Mouse (Mus musculus) liver, embryonic 14.5 days (tissue): ENCODE data around the gene Fads1. TPM values are rescaled to one million over a fixed set of nuclear protein-coding genes. Genes with fewer than 3 reads are reported as not detected.

Source experiments
- ATAC-seq: fragments of 200-750 bp; cut with Nextera tagmentation; 2 replicates; pipeline ENCODE4 v1.8.0; 2017; ENCODE audit warnings: moderate number of reproducible peaks, mild to moderate bottlenecking, moderate library complexity; ENCODE audit not compliant: insufficient read depth
- DNase-seq, 3 experiments: peaks; one replicate each; pipeline ENCODE4 v3.0.0-alpha.2; 2012 to 2013; ENCODE audit warnings: low read depth in 3 of 3, low spot score in 3 of 3
- H3K27ac ChIP-seq: fragments of 300-500 bp; sonication (generic); 2 replicates; pipeline ENCODE4 v1.5.1; 2014; ENCODE audit warnings: moderate library complexity, mild to moderate bottlenecking, control low read depth, inconsistent platforms
- H3K27me3 ChIP-seq: fragments of 300-500 bp; sonication (generic); 2 replicates; pipeline ENCODE4 v1.6.1; 2014; ENCODE audit warnings: mild to moderate bottlenecking, low read length, moderate library complexity; ENCODE audit not compliant: control insufficient read depth, insufficient read depth
- H3K36me3 ChIP-seq: fragments of 300-500 bp; sonication (generic); replicated peaks from 2 replicates; pipeline ENCODE4 v1.6.1; 2014; ENCODE audit warnings: low read depth; ENCODE audit not compliant: control insufficient read depth, insufficient read depth
- H3K4me1 ChIP-seq, 2 experiments: fragments of 200-500 bp in 1 of 2; fragments of 300-500 bp in 1 of 2; sonication (generic) in 1 of 2; replicated peaks; 2 replicates each; pipeline ENCODE4 v1.6.1; 2012 to 2014; ENCODE audit warnings: antibody characterized with exemption in 1 of 2, inconsistent platforms in 1 of 2, low read length in 1 of 2; ENCODE audit not compliant: control insufficient read depth in 2 of 2, insufficient read depth in 2 of 2
- H3K4me2 ChIP-seq: fragments of 300-500 bp; sonication (generic); 2 replicates; pipeline ENCODE4 v1.6.1; 2014; ENCODE audit warnings: low read depth, mild to moderate bottlenecking, control low read depth, moderate library complexity
- H3K4me3 ChIP-seq, 2 experiments: fragments of 200-500 bp in 1 of 2; fragments of 300-500 bp in 1 of 2; sonication (generic) in 1 of 2; 2 replicates each; pipeline ENCODE4 v1.5.1; 2012 to 2014; ENCODE audit warnings: low read depth in 2 of 2, low read length in 2 of 2, mild to moderate bottlenecking in 2 of 2, control low read depth in 1 of 2, inconsistent platforms in 1 of 2, moderate library complexity in 1 of 2; ENCODE audit not compliant: insufficient read depth in 1 of 2
- H3K9ac ChIP-seq: fragments of 300-500 bp; sonication (generic); replicated peaks from 2 replicates; pipeline ENCODE4 v1.6.1; 2014; ENCODE audit warnings: mild to moderate bottlenecking, control low read depth, moderate library complexity
- H3K9me3 ChIP-seq: fragments of 300-500 bp; sonication (generic); 2 replicates; pipeline ENCODE4 v1.6.1; 2016; ENCODE audit warnings: low read length, mixed read lengths; ENCODE audit not compliant: control insufficient read depth
- CTCF ChIP-seq: IDR thresholded peaks from 2 replicates; pipeline ENCODE4 v1.5.1; 2016; ENCODE audit warnings: antibody characterized with exemption, low read depth, control low read depth
- EP300 ChIP-seq: IDR thresholded peaks from 2 replicates; pipeline ENCODE4 v1.6.1; 2016; ENCODE audit warnings: antibody characterized with exemption, low read depth
- WGBS: fragments of 180-500 bp; shearing (Covaris S2); extraction: QIAGEN DNeasy Blood & Tissue Kit; methylation state at CpG from one replicate; pipeline ENCODE4 v1.1.7; 2014; ENCODE audit not compliant: insufficient replicate concordance; 5-methylcytosine and 5-hydroxymethylcytosine counted together
- microRNA-seq: library from miRNA; unstranded; fragments of <30 nt; microRNA quantifications from one replicate; pipeline ENCODE4, GENCODE M21; 2016
- polyA plus RNA-seq, 2 experiments: library from polyadenylated mRNA; depleted of rRNA in 1 of 2; stranded (reverse) in 1 of 2; unstranded in 1 of 2; fragments of >200 nt; fragmentation: Nextera tagmentation in 1 of 2; extraction: Ambion mirVana in 1 of 2; gene quantifications; 2 replicates each; pipeline versions ENCODE4 v1.2.1 to v1.2.3; 2012 to 2014

Fads1 gene
- polyA plus RNA-seq, 2 experiments, result 32.1 to 45.2 TPM

DNA sequence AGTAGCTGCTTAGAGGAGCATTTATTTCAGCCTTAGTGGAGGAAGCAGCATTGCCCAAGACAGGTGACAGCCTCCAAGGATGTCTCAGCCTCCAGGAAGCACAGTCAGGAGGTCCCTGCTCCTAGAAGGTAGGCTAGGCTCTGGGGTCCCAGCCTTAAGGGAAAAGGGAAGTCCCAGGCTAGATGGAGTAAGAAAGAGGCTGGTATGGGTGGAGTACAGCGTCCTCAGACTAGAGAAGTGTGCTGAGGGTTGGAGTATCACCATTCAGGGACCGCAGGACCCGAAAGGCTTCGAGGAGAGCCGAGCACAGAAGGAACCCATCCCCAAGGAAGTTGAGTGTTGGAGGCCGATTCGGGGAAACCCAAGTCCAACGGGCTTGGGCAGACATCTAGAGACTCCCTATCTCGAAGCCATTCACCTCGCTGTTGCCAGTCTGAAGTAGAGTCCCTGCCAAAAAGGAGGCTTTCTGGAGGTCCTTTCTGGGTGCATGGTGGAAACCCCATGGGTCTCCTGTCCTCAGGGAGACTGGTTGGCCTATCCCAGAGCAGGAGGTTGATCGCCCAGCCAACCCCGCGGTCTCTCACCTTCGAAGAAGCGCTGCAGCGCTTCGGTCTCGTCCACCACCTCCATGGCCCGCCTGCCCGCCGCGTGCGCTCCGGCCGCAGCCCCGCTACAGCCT is 57.4 kb downstream of the Fads1 start:
- no peak for DNase-seq
- no peak overlapping the region for H3K27ac ChIP-seq

DNA sequence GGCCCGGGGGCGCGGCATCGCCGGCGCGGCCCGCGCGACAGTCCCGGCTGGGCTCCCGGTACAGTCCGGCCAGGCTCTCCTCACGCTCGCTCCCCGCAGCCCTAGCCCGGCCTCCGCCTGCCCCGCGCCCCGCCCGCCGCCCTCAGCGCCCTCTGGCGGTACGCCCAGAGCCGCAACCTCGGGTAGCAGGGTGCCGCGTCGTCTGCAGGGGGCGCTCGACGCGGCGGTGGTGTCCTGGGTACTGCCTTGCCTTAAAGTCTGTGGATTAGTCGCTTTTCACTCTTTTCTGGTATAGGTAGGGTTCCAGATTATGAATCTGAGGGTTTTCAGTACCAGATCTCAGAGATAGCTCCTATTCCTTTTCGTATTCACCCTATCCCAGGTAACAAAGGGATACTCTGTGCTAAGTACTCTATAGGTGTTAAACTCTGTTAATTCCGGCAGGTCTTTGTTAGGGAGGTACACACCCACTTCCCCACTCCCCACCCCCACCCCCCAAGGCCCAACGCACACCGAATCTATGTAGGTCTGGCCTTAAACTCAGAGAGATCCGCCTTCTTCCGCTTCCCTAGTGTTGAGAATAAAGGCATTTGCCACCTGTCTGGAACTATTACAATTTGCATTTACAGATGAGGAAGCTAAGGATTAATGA is 58.1 kb downstream of the Fads1 start, which contains the start of gene Myrf:
Myrf (minus strand) TSS at position 95 of the 652 bp plus-strand sequence.
- peak within 1 kb of the TSS; percentile 54 to 57 for H3K4me3 ChIP-seq
- peaks cover 3 to 21% of the 10 kb centered on the region in 2 experiments; a peak in 2 of 4 replicates for H3K4me1 ChIP-seq
- TF ChIP-seq EP300 (no peak), CTCF (peak; percentile 89)
- peaks cover 7% of the 10 kb centered on the region for H3K27me3 ChIP-seq
- WGBS, result 8% methylated on average over 43 of the region's 43 CpGs
- DNase-seq, result peak in 2 of 3 experiments; percentile 36 to 52
- no peaks in the 10 kb centered on the region for H3K9me3 ChIP-seq
- peak; percentile 64 for ATAC-seq
- peak within 1 kb of the TSS; percentile 43 for H3K9ac ChIP-seq
- peak within 1 kb of the TSS; percentile 71 for H3K4me2 ChIP-seq
- no peak within 1 kb of the TSS for H3K27ac ChIP-seq
- no peaks in the 10 kb centered on the region for H3K36me3 ChIP-seq

More for the DNA sequence above, 57.4 kb downstream of the Fads1 start:
- peak overlapping the region; percentile 71 for H3K4me2 ChIP-seq
- ATAC-seq, result peak; percentile 14; the same call in 1 of the 2 replicates
- H3K4me3 ChIP-seq, result peak overlapping the region; percentile 54 to 57
- H3K9me3 ChIP-seq, result no peaks in the 10 kb centered on the region
- WGBS, result 3% methylated on average over 26 of the region's 26 CpGs
- peak overlapping the region; percentile 43 for H3K9ac ChIP-seq
- TF ChIP-seq EP300 (no peak), CTCF (no peak)
- H3K27me3 ChIP-seq, result peaks cover 7% of the 10 kb centered on the region
- peaks cover 3 to 26% of the 10 kb centered on the region in 2 experiments; a peak in 2 of 4 replicates for H3K4me1 ChIP-seq
- no peaks in the 10 kb centered on the region for H3K36me3 ChIP-seq

DNA sequence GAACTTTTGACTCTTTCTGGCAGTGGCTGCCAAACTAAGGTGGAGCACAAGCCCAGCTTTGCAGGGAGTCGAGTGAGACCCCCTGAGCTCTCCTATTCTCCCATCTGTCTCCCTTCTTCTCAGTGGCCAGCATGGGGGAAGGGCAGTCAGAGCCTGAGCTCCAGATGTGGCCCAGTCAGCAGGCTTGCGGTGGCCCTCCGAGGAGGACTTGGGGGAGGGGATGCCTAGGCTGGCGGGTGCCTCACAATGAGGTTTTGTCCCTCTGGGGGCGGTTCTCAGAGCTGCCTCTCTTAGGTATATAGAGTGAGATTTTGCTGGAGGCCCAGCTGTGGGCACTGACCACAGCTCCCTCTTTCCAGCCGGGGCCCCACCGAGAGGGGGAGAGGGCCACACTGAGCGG is 60.2 kb downstream of the Fads1 start:
- H3K4me3 ChIP-seq, result no peak overlapping the region
- H3K9me3 ChIP-seq, result no peaks in the 10 kb centered on the region
- H3K4me1 ChIP-seq, result peaks cover 3 to 16% of the 10 kb centered on the region in 2 experiments; a peak in 2 of 4 replicates
- no peak overlapping the region for H3K4me2 ChIP-seq
- H3K36me3 ChIP-seq, result no peaks in the 10 kb centered on the region
- no peak overlapping the region for H3K27ac ChIP-seq
- H3K9ac ChIP-seq, result no peak overlapping the region
- TF ChIP-seq EP300 (no peak), CTCF (no peak)
- ATAC-seq (no peak), DNase-seq (no peak)
- 17% methylated on average over 8 of the region's 8 CpGs for WGBS
- peaks cover 7% of the 10 kb centered on the region for H3K27me3 ChIP-seq

DNA sequence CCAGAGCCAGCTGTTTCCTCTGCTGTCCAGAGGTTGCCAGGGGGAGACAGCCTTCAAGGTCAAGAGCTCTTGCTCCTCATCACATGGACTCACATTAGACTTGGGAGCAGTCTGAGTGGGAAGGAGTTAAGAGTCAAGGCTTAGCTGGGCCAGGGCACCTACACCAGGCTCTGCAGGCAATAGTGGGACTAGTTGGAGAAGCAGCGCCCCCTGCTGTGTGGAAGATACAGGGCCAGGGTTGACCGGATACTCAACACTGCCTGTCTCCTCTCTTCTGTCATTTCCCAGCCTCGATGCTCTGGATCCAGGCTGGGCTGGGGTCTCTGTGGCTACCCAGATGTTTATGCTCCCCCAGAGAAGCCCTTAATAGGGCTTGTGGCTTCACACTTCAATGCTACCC is 61.5 kb downstream of the Fads1 start:
- Histone ChIP-seq H3K27me3 (peaks cover 7% of the 10 kb centered on the region), H3K9ac (no peak overlapping the region), H3K4me3 (no peak overlapping the region), H3K27ac (no peak overlapping the region), H3K4me1 (peaks cover 0 to 6% of the 10 kb centered on the region in 2 experiments; a peak in 1 of 4 replicates), H3K36me3 (no peaks in the 10 kb centered on the region), H3K4me2 (no peak overlapping the region), H3K9me3 (no peaks in the 10 kb centered on the region)
- no peak for TF ChIP-seq EP300
- TF ChIP-seq CTCF, result peak; percentile 79
- 13% methylated on average over 3 of the region's 3 CpGs for WGBS
- no peak for ATAC-seq
- DNase-seq, result no peak

Small RNA genes within 50 kb of the gene (microRNA-seq; reads per million reads assigned to microRNA genes)
- gene Mir6993, result 2.1 reads per million

Other genes with a start within 250 kb of the Fads1 start
- 1,645 and 1,653 TPM in 2 replicates for gene Fth1, start 202.3 kb upstream of the Fads1 start, polyA plus RNA-seq (2012; rRNA removed)
- gene Fth1, start 202.3 kb upstream of the Fads1 start, polyA plus RNA-seq (2014; fragmentation: Nextera tagmentation; extraction: Ambion mirVana), result 3,787 and 3,976 TPM in 2 replicates
- gene Best1, start 181.3 kb upstream of the Fads1 start, polyA plus RNA-seq (2012; rRNA removed), result 0.08 TPM in 1 of 2 replicates, not detected in the other
- 0.09 and 0.10 TPM in 2 replicates for gene Best1, start 181.3 kb upstream of the Fads1 start, polyA plus RNA-seq (2014; fragmentation: Nextera tagmentation; extraction: Ambion mirVana)
- gene Rab3il1, start 181.2 kb upstream of the Fads1 start, polyA plus RNA-seq (2012; rRNA removed), result 116 and 122 TPM in 2 replicates
- gene Rab3il1, start 181.2 kb upstream of the Fads1 start, polyA plus RNA-seq (2014; fragmentation: Nextera tagmentation; extraction: Ambion mirVana), result 240 and 255 TPM in 2 replicates
- gene Fads3, start 141.3 kb upstream of the Fads1 start, polyA plus RNA-seq (2012; rRNA removed), result 8.2 and 8.3 TPM in 2 replicates
- gene Fads3, start 141.3 kb upstream of the Fads1 start, polyA plus RNA-seq (2014; fragmentation: Nextera tagmentation; extraction: Ambion mirVana), result 4.4 and 5.1 TPM in 2 replicates
- gene Fads2, start 81.1 kb upstream of the Fads1 start, polyA plus RNA-seq (2012; rRNA removed), result 41.9 and 49.2 TPM in 2 replicates
- gene Fads2, start 81.1 kb upstream of the Fads1 start, polyA plus RNA-seq (2014; fragmentation: Nextera tagmentation; extraction: Ambion mirVana), result 22.7 and 25.8 TPM in 2 replicates
- gene Tmem258, start 21.1 kb downstream of the Fads1 start, polyA plus RNA-seq (2012; rRNA removed), result 78.6 and 107 TPM in 2 replicates
- gene Tmem258, start 21.1 kb downstream of the Fads1 start, polyA plus RNA-seq (2014; fragmentation: Nextera tagmentation; extraction: Ambion mirVana), result 397 and 402 TPM in 2 replicates
- 53.1 and 75.8 TPM in 2 replicates for gene Fen1, start 21.3 kb downstream of the Fads1 start, polyA plus RNA-seq (2012; rRNA removed)
- 131 and 145 TPM in 2 replicates for gene Fen1, start 21.3 kb downstream of the Fads1 start, polyA plus RNA-seq (2014; fragmentation: Nextera tagmentation; extraction: Ambion mirVana)
- 6.4 and 9.1 TPM in 2 replicates for gene Myrf, start 57.9 kb downstream of the Fads1 start, polyA plus RNA-seq (2012; rRNA removed)
- gene Myrf, start 57.9 kb downstream of the Fads1 start, polyA plus RNA-seq (2014; fragmentation: Nextera tagmentation; extraction: Ambion mirVana), result 3.5 and 3.7 TPM in 2 replicates
- 0.30 and 0.32 TPM in 2 replicates for gene Dagla, start 122.0 kb downstream of the Fads1 start, polyA plus RNA-seq (2012; rRNA removed)
- gene Dagla, start 122.0 kb downstream of the Fads1 start, polyA plus RNA-seq (2014; fragmentation: Nextera tagmentation; extraction: Ambion mirVana), result 0.09 and 0.19 TPM in 2 replicates
- 0.28 and 0.37 TPM in 2 replicates for gene Syt7, start 206.2 kb downstream of the Fads1 start, polyA plus RNA-seq (2012; rRNA removed)
- 0.04 and 0.09 TPM in 2 replicates for gene Syt7, start 206.2 kb downstream of the Fads1 start, polyA plus RNA-seq (2014; fragmentation: Nextera tagmentation; extraction: Ambion mirVana)